Mouse (Mus musculus) limb, embryonic 13.5 days (tissue): ENCODE data around the gene Pgap2. TPM values are rescaled to one million over a fixed set of nuclear protein-coding genes. Genes with fewer than 3 reads are reported as not detected.
A peak's percentile ranks its signal among the peaks of the same experiment; 100 is the strongest.

ENCODE experiments used
- ATAC-seq: fragments of 200-750 bp; cut with Nextera tagmentation; 2 replicates; pipeline ENCODE4 v1.8.0; 2017; ENCODE audit warnings: low read depth, moderate number of reproducible peaks, moderate TSS enrichment; ENCODE audit not compliant: low FRiP score
- H3K27ac ChIP-seq: fragments of 300-500 bp; sonication (generic); 2 replicates; pipeline ENCODE4 v1.5.1; 2015; ENCODE audit warnings: inconsistent platforms, mild to moderate bottlenecking, moderate library complexity
- H3K27me3 ChIP-seq: fragments of 300-500 bp; sonication (generic); 2 replicates; pipeline ENCODE4 v1.6.1; 2015; ENCODE audit warnings: mild to moderate bottlenecking, inconsistent platforms
- H3K36me3 ChIP-seq: fragments of 300-500 bp; sonication (generic); 2 replicates; pipeline ENCODE4 v1.6.1; 2015; ENCODE audit warnings: inconsistent platforms, mild to moderate bottlenecking, moderate library complexity
- H3K4me1 ChIP-seq: fragments of 300-500 bp; sonication (generic); 2 replicates; pipeline ENCODE4 v1.6.1; 2015; ENCODE audit warnings: inconsistent platforms
- H3K4me2 ChIP-seq: fragments of 300-500 bp; sonication (generic); replicated peaks from 2 replicates; pipeline ENCODE4 v1.6.1; 2015; ENCODE audit warnings: inconsistent platforms, mild to moderate bottlenecking, moderate library complexity
- H3K4me3 ChIP-seq: fragments of 300-500 bp; sonication (generic); 2 replicates; pipeline ENCODE4 v1.5.1; 2015; ENCODE audit warnings: moderate library complexity, mild to moderate bottlenecking, inconsistent platforms
- H3K9ac ChIP-seq: fragments of 300-500 bp; sonication (generic); 2 replicates; pipeline ENCODE4 v1.6.1; 2015; ENCODE audit warnings: mild to moderate bottlenecking, inconsistent platforms
- H3K9me3 ChIP-seq: fragments of 300-500 bp; sonication (generic); 2 replicates; pipeline ENCODE4 v1.6.1; 2016; ENCODE audit warnings: inconsistent platforms
- whole genome bisulfite sequencing: fragments of 180-500 bp; shearing (Covaris S2); methylation state at CpG from one replicate; pipeline ENCODE4 v1.1.7; 2015; 5-methylcytosine and 5-hydroxymethylcytosine counted together
- polyA plus RNA-seq: library from polyadenylated mRNA; unstranded; fragments of >200 nt; fragmentation: Nextera tagmentation; extraction: Ambion mirVana; gene quantifications from 2 replicates; pipeline ENCODE4 v1.2.1, GENCODE M21; 2015

Pgap2 gene
- polyA plus RNA-seq: 82.3 and 88.6 TPM in 2 replicates

- ATAC-seq: peak; percentile 99
- WGBS: under 1% methylated on average over 75 of the region's 87 CpGs
- Histone ChIP-seq H3K9ac (peak within 1 kb of the TSS; percentile 87), H3K4me3 (peak within 1 kb of the TSS; percentile 89), H3K27ac (peak within 1 kb of the TSS; percentile 89), H3K4me2 (peak within 1 kb of the TSS; percentile 83), H3K9me3 (no peaks in the 10 kb centered on the region), H3K27me3 (no peaks in the 10 kb centered on the region), H3K4me1 (peaks cover 18% of the 10 kb centered on the region), H3K36me3 (no peaks in the 10 kb centered on the region)
These were observed at the start of gene Pgap2, which contains the start of gene Nup98 for GRCm38 (mm10) chr7:102209756-102210721. Pgap2 (plus strand) TSS chr7:102210208. Nup98 (minus strand) TSS chr7:102210176.

- no peak overlapping the region for H3K4me3 ChIP-seq
- ATAC-seq: no peak
- H3K27ac ChIP-seq: no peak overlapping the region
- H3K4me2 ChIP-seq: no peak overlapping the region
- H3K9me3 ChIP-seq: no peaks in the 10 kb centered on the region
- H3K36me3 ChIP-seq: peaks cover 37% of the 10 kb centered on the region
- H3K4me1 ChIP-seq: no peaks in the 10 kb centered on the region
- no peaks in the 10 kb centered on the region for H3K27me3 ChIP-seq
- H3K9ac ChIP-seq: no peak overlapping the region
These were observed 39.7 kb upstream of the Pgap2 start for GRCm38 (mm10) chr7:102170300-102170699.

GRCm38 (mm10) chr7:102183849-102184248 lies 26.2 kb upstream of the Pgap2 start:
- Histone ChIP-seq H3K27me3 (no peaks in the 10 kb centered on the region), H3K36me3 (peaks cover 74% of the 10 kb centered on the region), H3K27ac (no peak overlapping the region), H3K9me3 (no peaks in the 10 kb centered on the region), H3K4me3 (no peak overlapping the region), H3K9ac (no peak overlapping the region), H3K4me1 (no peaks in the 10 kb centered on the region), H3K4me2 (no peak overlapping the region)
- no peak for ATAC-seq
- WGBS: 90% methylated on average over 3 of the region's 3 CpGs

- Histone ChIP-seq H3K4me1 (no peaks in the 10 kb centered on the region), H3K4me2 (no peak overlapping the region), H3K27ac (no peak overlapping the region), H3K9me3 (no peaks in the 10 kb centered on the region), H3K27me3 (no peaks in the 10 kb centered on the region), H3K36me3 (peaks cover 67% of the 10 kb centered on the region), H3K9ac (no peak overlapping the region), H3K4me3 (no peak overlapping the region)
- 98% methylated on average over 1 of the region's 1 CpGs for WGBS
- ATAC-seq: no peak
These were observed 17.7 kb upstream of the Pgap2 start for GRCm38 (mm10) chr7:102192356-102192755.

GRCm38 (mm10) chr7:102200576-102200975 lies 9.4 kb upstream of the Pgap2 start:
- no peaks in the 10 kb centered on the region for H3K27me3 ChIP-seq
- no peak overlapping the region for H3K4me2 ChIP-seq
- no peak overlapping the region for H3K9ac ChIP-seq
- no peaks in the 10 kb centered on the region for H3K4me1 ChIP-seq
- ATAC-seq: no peak
- WGBS: 86% methylated on average over 3 of the region's 3 CpGs
- no peak overlapping the region for H3K27ac ChIP-seq
- no peak overlapping the region for H3K4me3 ChIP-seq
- H3K36me3 ChIP-seq: peaks cover 7% of the 10 kb centered on the region; the same call in 1 of the 2 replicates
- H3K9me3 ChIP-seq: no peaks in the 10 kb centered on the region

- Histone ChIP-seq H3K9me3 (no peaks in the 10 kb centered on the region), H3K27ac (no peak overlapping the region)
- ATAC-seq: no peak
These were observed 8.8 kb upstream of the Pgap2 start for GRCm38 (mm10) chr7:102200996-102201785.

GRCm38 (mm10) chr7:102204296-102204857 lies 5.6 kb upstream of the Pgap2 start:
- Histone ChIP-seq H3K27me3 (no peaks in the 10 kb centered on the region), H3K36me3 (peaks cover 7% of the 10 kb centered on the region; the same call in 1 of the 2 replicates), H3K4me1 (peaks cover 18% of the 10 kb centered on the region), H3K9me3 (no peaks in the 10 kb centered on the region), H3K9ac (no peak overlapping the region), H3K27ac (no peak overlapping the region), H3K4me3 (no peak overlapping the region), H3K4me2 (no peak overlapping the region)
- ATAC-seq: no peak
- 88% methylated on average over 3 of the region's 3 CpGs for WGBS

More at GRCm38 (mm10) chr7:102200996-102201785, 8.8 kb upstream of the Pgap2 start:
- Histone ChIP-seq H3K27me3 (no peaks in the 10 kb centered on the region), H3K9ac (no peak overlapping the region), H3K4me1 (no peaks in the 10 kb centered on the region), H3K4me3 (no peak overlapping the region), H3K36me3 (peaks cover 7% of the 10 kb centered on the region; the same call in 1 of the 2 replicates), H3K4me2 (no peak overlapping the region)

GRCm38 (mm10) chr7:102205646-102206045 lies 4.4 kb upstream of the Pgap2 start:
- H3K36me3 ChIP-seq: peaks cover 7% of the 10 kb centered on the region; the same call in 1 of the 2 replicates
- WGBS: 86% methylated on average over 1 of the region's 1 CpGs
- H3K4me1 ChIP-seq: peaks cover 18% of the 10 kb centered on the region
- H3K4me2 ChIP-seq: no peak overlapping the region
- no peak overlapping the region for H3K27ac ChIP-seq
- ATAC-seq: no peak
- no peak overlapping the region for H3K4me3 ChIP-seq
- no peaks in the 10 kb centered on the region for H3K27me3 ChIP-seq
- H3K9ac ChIP-seq: no peak overlapping the region
- H3K9me3 ChIP-seq: no peaks in the 10 kb centered on the region

- Histone ChIP-seq H3K27me3 (no peaks in the 10 kb centered on the region), H3K9ac (peak overlapping the region; percentile 87), H3K36me3 (peaks cover 7% of the 10 kb centered on the region; the same call in 1 of the 2 replicates), H3K4me3 (peak overlapping the region; percentile 89), H3K9me3 (no peaks in the 10 kb centered on the region), H3K4me2 (peak overlapping the region; percentile 83), H3K27ac (no peak overlapping the region), H3K4me1 (peaks cover 18% of the 10 kb centered on the region)
- no peak for ATAC-seq
- WGBS: 50% methylated on average over 4 of the region's 4 CpGs
These were observed 1.1 kb upstream of the Pgap2 start for GRCm38 (mm10) chr7:102208806-102209363.

GRCm38 (mm10) chr7:102211071-102211470 lies 1.1 kb downstream of the Pgap2 start:
- Histone ChIP-seq H3K27ac (peak overlapping the region; percentile 89), H3K9me3 (no peaks in the 10 kb centered on the region), H3K9ac (peak overlapping the region; percentile 70), H3K4me2 (peak overlapping the region; percentile 71), H3K27me3 (no peaks in the 10 kb centered on the region), H3K36me3 (no peaks in the 10 kb centered on the region), H3K4me1 (peaks cover 18% of the 10 kb centered on the region), H3K4me3 (peak overlapping the region; percentile 89)
- 63% methylated on average over 3 of the region's 3 CpGs for WGBS
- no peak for ATAC-seq

GRCm38 (mm10) chr7:102221899-102222298 lies 11.9 kb downstream of the Pgap2 start:
- no peak overlapping the region for H3K4me3 ChIP-seq
- H3K36me3 ChIP-seq: peaks cover 7% of the 10 kb centered on the region
- no peak overlapping the region; the same call in 1 of the 2 replicates for H3K27ac ChIP-seq
- H3K9me3 ChIP-seq: no peaks in the 10 kb centered on the region
- peak overlapping the region; percentile 72 for H3K4me2 ChIP-seq
- 44% methylated on average over 1 of the region's 1 CpGs for WGBS
- H3K9ac ChIP-seq: no peak overlapping the region
- ATAC-seq: no peak
- no peaks in the 10 kb centered on the region for H3K27me3 ChIP-seq
- H3K4me1 ChIP-seq: peaks cover 6% of the 10 kb centered on the region
